Mouse (Mus musculus): ENCODE measurements at regions not wholly inside any gene's neighbourhood (a gene's known extent, or its start where the extent isn't known, plus 50 kb on each side); places are given as distances from the start of the nearest gene placed in this dataset.

DNA sequence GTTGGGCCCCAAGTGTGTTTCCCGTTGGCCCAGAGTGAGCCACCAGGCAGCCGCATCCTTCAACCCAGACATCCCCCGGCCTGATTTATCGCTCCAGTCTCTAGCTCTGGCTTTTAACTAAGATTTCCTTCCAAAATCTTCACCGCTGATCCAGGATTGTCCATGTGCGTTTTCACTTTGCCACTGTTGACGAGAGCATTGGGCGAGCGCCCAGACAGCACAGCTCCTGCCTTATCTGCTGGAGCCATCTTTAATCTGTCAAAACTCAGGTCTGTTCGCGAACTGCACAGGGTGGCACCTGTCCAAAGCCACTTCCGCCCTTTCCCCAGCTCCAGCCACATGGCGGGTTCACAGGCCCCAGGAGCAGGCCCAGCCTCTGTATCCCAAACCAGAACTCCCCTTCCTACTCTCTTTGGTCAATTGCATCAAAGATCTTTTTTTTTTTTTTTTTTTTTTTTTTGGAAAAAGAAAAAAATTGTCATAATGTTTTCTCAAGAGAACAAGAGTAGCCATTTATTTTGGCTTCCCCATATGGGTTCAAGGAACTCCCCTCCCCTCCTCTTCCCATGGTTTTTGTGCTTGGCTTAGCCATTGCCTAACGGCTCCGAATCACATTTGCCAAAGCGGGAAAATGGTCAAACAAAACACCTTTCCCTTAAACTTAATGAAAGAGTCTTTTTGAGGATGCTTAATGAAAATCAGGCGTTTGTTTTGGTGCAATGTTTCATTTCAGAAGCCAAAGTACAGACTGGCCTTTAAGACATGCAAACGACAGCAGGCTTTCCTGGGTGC, 98.2 kb downstream of the Cyp26a1 start:
- no peaks in the 10 kb centered on the region for H3K27me3 ChIP-seq (ENCODE audit: control insufficient read depth, insufficient read depth, insufficient read length)
- no peaks in the 10 kb centered on the region for H3K79me2 ChIP-seq (ENCODE audit: control insufficient read depth, insufficient read depth)
- no peak overlapping the region for H3K4me3 ChIP-seq (ENCODE audit: insufficient read depth, poor library complexity, severe bottlenecking)
- TF ChIP-seq USF1 (IDR thresholded peaks at IDR 0.05; ENCODE audit: low read depth) (no peak), CEBPB (IDR thresholded peaks at IDR 0.05; ENCODE audit: low read depth) (no peak), FOSL1 (IDR thresholded peaks at IDR 0.05; ENCODE audit: insufficient read depth, low read length, poor library complexity, severe bottlenecking) (no peak), MYOG (IDR thresholded peaks at IDR 0.05; ENCODE audit: control insufficient read depth, extremely low read depth, insufficient read length) (no peak)
- H3K36me3 ChIP-seq (ENCODE audit: control insufficient read depth, insufficient read depth) = no peaks in the 10 kb centered on the region
- no peaks in the 10 kb centered on the region for H3K79me3 ChIP-seq (ENCODE audit: low read depth)
- no peak overlapping the region for H3ac ChIP-seq (ENCODE audit: control insufficient read depth, insufficient read length, low read depth)

DNA sequence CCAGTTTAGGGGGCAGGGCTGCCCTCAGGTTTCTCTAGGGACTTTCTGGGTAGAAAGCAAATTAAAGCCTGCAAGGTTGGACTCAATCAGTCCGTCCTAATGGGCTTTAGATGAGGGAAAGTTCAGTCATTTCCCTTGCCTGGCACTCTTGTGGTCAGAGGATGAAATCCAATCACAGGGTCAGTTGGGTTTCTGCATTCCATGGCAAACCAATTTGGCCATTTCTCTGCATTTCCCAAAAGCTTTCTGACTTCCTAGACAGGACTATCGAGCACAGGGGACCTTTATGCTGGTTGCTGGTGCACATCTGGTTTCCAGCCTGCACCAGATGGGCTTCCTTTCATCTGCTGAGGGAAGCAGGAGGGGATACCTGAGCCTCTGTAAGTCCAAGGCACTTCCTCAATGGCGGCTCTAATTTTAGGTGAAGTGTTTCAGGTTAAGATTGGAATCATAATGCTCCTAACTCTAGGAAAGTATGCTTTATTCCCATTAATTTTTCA, 102.6 kb downstream of the Cyp26a1 start:
- no peaks in the 10 kb centered on the region for H3K36me3 ChIP-seq (ENCODE audit: control insufficient read depth, insufficient read depth)
- no peak overlapping the region for H3ac ChIP-seq (ENCODE audit: control insufficient read depth, insufficient read length, low read depth)
- no peaks in the 10 kb centered on the region for H3K27me3 ChIP-seq (ENCODE audit: control insufficient read depth, insufficient read depth, insufficient read length)
- no peak for TF ChIP-seq MYOG (IDR thresholded peaks at IDR 0.05; ENCODE audit: control insufficient read depth, extremely low read depth, insufficient read length)
- TF ChIP-seq MAX (IDR thresholded peaks at IDR 0.05) = no peak
- no peak overlapping the region for H3K4me3 ChIP-seq (ENCODE audit: insufficient read depth, poor library complexity, severe bottlenecking)
- H3K79me3 ChIP-seq (ENCODE audit: low read depth) = no peaks in the 10 kb centered on the region
- H3K79me2 ChIP-seq (ENCODE audit: control insufficient read depth, insufficient read depth) = no peaks in the 10 kb centered on the region

DNA sequence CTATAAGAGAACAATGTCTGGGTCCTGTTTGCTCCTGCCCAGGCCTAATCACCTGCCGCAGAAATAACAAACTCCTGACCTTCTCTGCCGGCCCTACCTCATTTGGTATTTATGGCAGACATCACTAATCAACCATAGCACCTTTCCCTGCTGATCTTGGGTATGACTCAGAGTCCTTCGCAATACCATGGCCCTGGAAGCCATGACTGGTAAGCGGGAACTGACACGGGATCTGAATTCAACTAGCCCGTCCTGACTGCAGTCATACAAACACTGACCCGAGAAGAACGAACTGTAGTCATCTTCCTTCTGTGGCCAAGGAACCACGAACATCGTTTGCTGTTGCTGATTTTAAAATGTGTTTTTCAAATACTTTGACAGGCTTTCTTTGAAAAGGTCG, 112.1 kb downstream of the Cyp26a1 start:
- H3K4me3 ChIP-seq (ENCODE audit: insufficient read depth, poor library complexity, severe bottlenecking) = no peak overlapping the region
- TF ChIP-seq MYOD1 (IDR thresholded peaks at IDR 0.05; ENCODE audit: control insufficient read depth, insufficient read length, low read depth) = no peak
- no peak for TF ChIP-seq FOSL1 (IDR thresholded peaks at IDR 0.05; ENCODE audit: insufficient read depth, low read length, poor library complexity, severe bottlenecking)
- no peak for TF ChIP-seq USF1 (IDR thresholded peaks at IDR 0.05; ENCODE audit: low read depth)
- no peaks in the 10 kb centered on the region for H3K79me2 ChIP-seq (ENCODE audit: control insufficient read depth, insufficient read depth)
- H3K27me3 ChIP-seq (ENCODE audit: control insufficient read depth, insufficient read depth, insufficient read length) = no peaks in the 10 kb centered on the region
- H3K79me3 ChIP-seq (ENCODE audit: low read depth) = no peaks in the 10 kb centered on the region
- no peaks in the 10 kb centered on the region for H3K36me3 ChIP-seq (ENCODE audit: control insufficient read depth, insufficient read depth)
- no peak overlapping the region for H3ac ChIP-seq (ENCODE audit: control insufficient read depth, insufficient read length, low read depth)

DNA sequence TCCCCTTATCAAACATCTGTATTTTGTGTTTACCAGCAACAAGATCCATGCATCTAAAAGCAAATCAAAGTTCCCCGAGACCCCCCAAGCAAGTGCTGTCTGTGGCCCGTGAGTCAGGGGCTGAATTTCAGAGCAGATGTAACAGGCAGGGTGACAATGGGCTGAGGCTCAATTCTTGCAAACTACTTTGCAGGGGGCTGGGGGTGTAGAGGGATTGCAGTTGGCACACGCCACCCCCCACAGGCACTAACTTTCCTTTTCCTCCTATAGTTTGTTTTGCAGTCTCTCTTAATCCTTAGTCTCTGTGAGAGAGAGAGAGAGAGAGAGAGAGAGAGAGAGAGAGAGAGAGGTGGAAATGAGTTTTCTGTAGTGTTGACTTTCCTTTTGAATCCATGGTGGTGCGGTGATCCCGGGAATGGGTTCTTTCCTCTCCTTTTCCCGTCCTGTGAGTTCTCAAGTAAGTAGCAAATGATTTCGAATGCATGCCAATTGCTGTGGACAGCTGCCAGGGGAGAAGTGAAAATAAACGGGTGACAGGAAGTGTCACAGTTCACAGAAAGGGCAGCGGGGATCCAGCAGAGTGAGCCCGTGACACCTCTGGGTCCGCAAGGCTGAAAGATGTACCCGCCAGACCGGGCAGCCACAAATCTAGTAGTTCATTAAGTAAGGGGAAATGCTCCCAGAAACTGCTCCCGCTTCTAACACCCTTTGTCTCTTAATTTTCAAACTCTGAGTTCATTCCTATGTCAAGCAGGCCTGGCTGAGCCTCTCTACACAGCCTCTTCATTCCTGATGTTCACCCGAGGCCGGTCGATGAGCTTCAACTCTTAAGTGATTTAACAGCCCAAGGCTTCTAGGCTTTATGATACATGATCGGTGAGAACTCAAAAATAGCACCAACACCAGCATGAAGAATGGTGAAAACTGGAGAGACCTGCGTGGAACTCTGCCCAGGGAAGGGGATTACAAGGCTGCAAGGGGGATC, 116.8 kb downstream of the Cyp26a1 start:
- H3K79me3 ChIP-seq (ENCODE audit: low read depth) = no peaks in the 10 kb centered on the region
- no peak overlapping the region for H3ac ChIP-seq (ENCODE audit: control insufficient read depth, insufficient read length, low read depth)
- H3K4me3 ChIP-seq (ENCODE audit: insufficient read depth, poor library complexity, severe bottlenecking) = no peak overlapping the region
- H3K79me2 ChIP-seq (ENCODE audit: control insufficient read depth, insufficient read depth) = no peaks in the 10 kb centered on the region
- no peaks in the 10 kb centered on the region for H3K36me3 ChIP-seq (ENCODE audit: control insufficient read depth, insufficient read depth)
- H3K27me3 ChIP-seq (ENCODE audit: control insufficient read depth, insufficient read depth, insufficient read length) = no peaks in the 10 kb centered on the region
- no peak for TF ChIP-seq FOSL1 (IDR thresholded peaks at IDR 0.05; ENCODE audit: insufficient read depth, low read length, poor library complexity, severe bottlenecking)
- TF ChIP-seq MYOD1 (IDR thresholded peaks at IDR 0.05; ENCODE audit: control insufficient read depth, insufficient read length, low read depth) = no peak
- TF ChIP-seq USF1 (IDR thresholded peaks at IDR 0.05; ENCODE audit: low read depth) = no peak
- TF ChIP-seq CTCF (IDR thresholded peaks at IDR 0.05; ENCODE audit: control insufficient read depth, insufficient read depth, insufficient read length) = no peak
- TF ChIP-seq MYOG (IDR thresholded peaks at IDR 0.05; ENCODE audit: control insufficient read depth, extremely low read depth, insufficient read length) = no peak
- no peak for TF ChIP-seq CEBPB (IDR thresholded peaks at IDR 0.05; ENCODE audit: low read depth)
- no peak for TF ChIP-seq MAX (IDR thresholded peaks at IDR 0.05)

DNA sequence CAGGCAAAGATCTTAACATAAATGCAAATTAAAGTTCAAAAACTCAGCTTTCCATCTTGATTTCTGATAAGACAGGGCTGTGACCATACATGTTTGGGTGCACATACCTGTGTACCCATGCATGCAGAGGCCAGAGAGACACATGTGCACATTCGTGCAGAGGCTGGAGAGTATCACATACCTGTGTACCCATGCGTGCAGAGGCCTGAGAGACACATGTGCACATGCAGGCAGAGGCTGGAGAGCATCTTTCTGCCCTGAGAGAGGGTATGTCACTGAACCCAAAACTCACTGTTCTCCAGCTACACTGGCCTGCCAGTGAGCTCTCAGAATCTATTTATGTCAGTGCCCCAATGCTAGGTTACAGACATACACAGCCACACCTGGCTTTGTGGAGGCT, 118.0 kb downstream of the Cyp26a1 start:
- H3K36me3 ChIP-seq (ENCODE audit: control insufficient read depth, insufficient read depth) = no peaks in the 10 kb centered on the region
- H3K27me3 ChIP-seq (ENCODE audit: control insufficient read depth, insufficient read depth, insufficient read length) = no peaks in the 10 kb centered on the region
- no peaks in the 10 kb centered on the region for H3K79me2 ChIP-seq (ENCODE audit: control insufficient read depth, insufficient read depth)
- H3ac ChIP-seq (ENCODE audit: control insufficient read depth, insufficient read length, low read depth) = no peak overlapping the region
- TF ChIP-seq CEBPB (IDR thresholded peaks at IDR 0.05; ENCODE audit: low read depth) = no peak
- TF ChIP-seq MYOD1 (IDR thresholded peaks at IDR 0.05; ENCODE audit: control insufficient read depth, insufficient read length, low read depth) = no peak
- no peak for TF ChIP-seq FOSL1 (IDR thresholded peaks at IDR 0.05; ENCODE audit: insufficient read depth, low read length, poor library complexity, severe bottlenecking)
- no peak for TF ChIP-seq USF1 (IDR thresholded peaks at IDR 0.05; ENCODE audit: low read depth)
- TF ChIP-seq MAX (IDR thresholded peaks at IDR 0.05) = no peak
- TF ChIP-seq CTCF (IDR thresholded peaks at IDR 0.05; ENCODE audit: control insufficient read depth, insufficient read depth, insufficient read length) = no peak
- TF ChIP-seq MYOG (IDR thresholded peaks at IDR 0.05; ENCODE audit: control insufficient read depth, extremely low read depth, insufficient read length) = no peak
- H3K79me3 ChIP-seq (ENCODE audit: low read depth) = no peaks in the 10 kb centered on the region
- no peak overlapping the region for H3K4me3 ChIP-seq (ENCODE audit: insufficient read depth, poor library complexity, severe bottlenecking)

Data from C2C12 (cell line).